Mouse (Mus musculus) frontal cortex, postnatal 10 days (tissue): ENCODE results near the gene Prrc2b.

ENCODE experiments used
- DNase-seq, 2 experiments: peaks; one replicate each; pipeline ENCODE4 v3.0.0; 2022; ENCODE audit warnings: low spot score in 2 of 2, mixed read lengths in 1 of 2

Gene Prrc2b

DNA sequence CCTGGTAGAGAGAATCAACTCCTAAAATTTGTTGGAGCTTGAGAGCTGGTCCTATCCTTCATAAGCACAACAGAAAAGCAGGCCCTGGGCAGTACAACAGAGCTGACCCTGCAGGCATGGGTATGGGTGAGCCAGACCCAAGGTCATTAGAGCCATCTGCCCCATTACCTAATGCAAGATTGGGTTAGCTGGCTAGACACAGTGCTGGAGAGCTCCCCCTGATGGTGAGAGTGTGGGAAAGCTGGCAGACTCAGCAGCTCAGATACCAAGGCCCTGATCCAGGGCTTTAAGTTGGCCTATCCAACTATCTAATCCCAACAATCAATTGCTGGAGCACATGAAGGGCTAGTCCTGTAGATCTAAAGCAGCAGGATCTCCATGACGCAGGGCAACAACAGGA lies 131.8 kb downstream of the Prrc2b start:
- DNase-seq, result no peak

DNA sequence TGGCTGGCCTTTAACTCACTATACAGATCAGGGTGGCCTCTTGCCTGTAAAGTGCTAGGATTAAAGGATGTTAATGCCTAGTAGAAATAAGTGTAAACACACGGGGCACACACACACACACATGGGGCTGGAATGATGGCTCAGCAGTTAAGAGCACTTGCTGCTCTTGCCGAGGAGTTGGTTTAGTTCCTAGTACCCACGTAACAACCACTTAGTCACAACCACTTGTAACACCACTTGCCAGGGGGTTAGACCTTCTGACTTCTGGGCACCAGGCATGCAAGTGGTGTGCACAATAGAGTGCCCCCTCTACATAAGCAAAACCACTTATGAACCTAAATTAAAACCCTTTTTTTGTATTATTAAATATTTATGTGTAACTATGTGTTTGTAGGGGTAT lies 133.1 kb downstream of the Prrc2b start:
- no peak for DNase-seq
